Mouse (Mus musculus) testis, adult 2 months (tissue): Measurements from ENCODE around the gene Hspb9.

Experiments used
- CTCF ChIP-seq: fragments of 200-500 bp; IDR thresholded peaks from 2 replicates; pipeline ENCODE4 v1.5.1; 2012; ENCODE audit warnings: low read depth, mild to moderate bottlenecking, inconsistent platforms, low read length, moderate library complexity; ENCODE audit not compliant: control insufficient read depth, insufficient read depth, insufficient replicate concordance
- POLR2A ChIP-seq: fragments of 200-500 bp; IDR thresholded peaks from 2 replicates; pipeline ENCODE4 v1.6.1; 2012; ENCODE audit warnings: low read depth, mild to moderate bottlenecking, inconsistent platforms, low read length, moderate library complexity; ENCODE audit not compliant: control insufficient read depth

DNA sequence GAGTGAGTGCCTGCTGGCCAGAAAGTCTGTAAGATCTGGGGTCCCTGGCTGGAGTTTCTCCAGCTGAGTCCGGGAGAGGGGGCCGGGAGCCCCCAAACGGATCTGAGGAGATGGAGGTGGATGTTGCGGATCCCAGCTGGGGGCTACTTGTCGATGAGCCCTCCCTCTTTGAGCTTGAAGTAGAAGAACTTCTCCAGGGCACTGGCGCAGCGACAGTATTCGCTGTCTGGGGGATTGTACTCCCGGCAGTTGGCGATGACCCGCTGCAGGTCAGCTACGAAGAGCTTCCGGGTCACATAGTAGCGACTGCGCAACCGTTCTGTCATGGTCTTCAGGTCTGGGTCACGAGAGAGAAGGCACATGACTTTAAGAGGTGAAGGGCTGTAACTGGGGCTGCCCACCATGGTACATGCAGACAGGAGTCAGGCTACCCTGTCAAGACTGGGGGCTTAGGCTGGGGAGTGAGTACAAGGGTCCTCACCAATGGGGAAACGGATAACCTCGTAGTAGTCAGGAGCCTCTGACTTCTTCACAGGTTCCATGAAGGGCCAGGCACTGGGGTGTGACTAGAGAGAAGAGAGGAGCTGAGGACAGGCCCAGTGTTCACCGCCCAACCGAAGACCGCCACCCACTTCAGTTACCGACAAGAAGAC lies 8.4 kb upstream of the Hspb9 start:
- TF ChIP-seq POLR2A (no peak), CTCF (no peak)
